Mouse (Mus musculus) gastrocnemius, postnatal 10 days (tissue): ENCODE data around the gene Nrarp. TPM values are rescaled to one million over a fixed set of nuclear protein-coding genes. Genes with fewer than 3 reads are reported as not detected.

Source experiments
- DNase-seq: peaks from one replicate; pipeline ENCODE4 v3.0.0; 2021; ENCODE audit warnings: mixed read lengths
- long read RNA-seq, 2 experiments: library from polyadenylated mRNA; stranded (forward); transcript quantifications; one replicate each; pipeline ENCODE4 v2.0.0; 2021
- total RNA-seq, 2 experiments: library from RNA; stranded (reverse); gene quantifications; 2 replicates each; pipeline ENCODE4 v1.2.3; 2021

Nrarp gene
- 10 to 100 TPM; 14.9 to 17.4 TPM for total RNA-seq
- long read RNA-seq, experiment 1, transcript Nrarp-201 (1 exons, 2,582 nt): major isoform, 74 of 74 reads
- long read RNA-seq, experiment 1, partial matches to known transcripts: 0 of 74 reads
- long read RNA-seq, experiment 1, other reads (novel, unspliced or antisense): 0 of 74 reads
- long read RNA-seq, experiment 2, transcript Nrarp-201 (1 exons, 2,582 nt): major isoform, 42 of 42 reads
- long read RNA-seq, experiment 2, partial matches to known transcripts: 0 of 42 reads
- long read RNA-seq, experiment 2, other reads (novel, unspliced or antisense): 0 of 42 reads

- DNase-seq: peak; percentile 91
Observed at GRCm38 (mm10) chr2:25180478-25180903, at the start of gene Nrarp. Gene Nrarp, plus strand, starts transcription at chr2:25180758.

DNA sequence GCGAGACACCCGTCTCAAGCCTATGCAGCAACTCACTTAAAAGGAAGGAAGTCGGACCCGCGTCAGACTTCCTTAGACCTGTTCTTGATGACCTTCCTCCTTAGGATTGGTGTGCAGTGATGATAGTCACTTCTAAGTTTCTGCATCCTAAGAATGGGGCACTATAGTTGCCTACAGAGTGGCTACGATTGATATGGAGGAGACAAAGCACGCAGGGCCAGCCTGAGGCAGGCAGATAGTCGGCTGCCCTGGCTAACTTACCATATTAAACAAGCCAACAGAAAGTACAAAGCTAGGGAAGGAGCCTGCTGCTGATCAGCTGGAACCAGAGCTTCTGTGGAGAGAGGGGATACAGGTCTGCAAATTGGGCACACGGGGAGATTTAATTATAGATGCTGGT lies 49.0 kb upstream of the Nrarp start:
- DNase-seq: no peak

- no peak for DNase-seq
Observed at GRCm38 (mm10) chr2:25137832-25138231, 42.7 kb upstream of the Nrarp start.

- no peak for DNase-seq
Observed at GRCm38 (mm10) chr2:25141185-25141584, 39.4 kb upstream of the Nrarp start.

DNA sequence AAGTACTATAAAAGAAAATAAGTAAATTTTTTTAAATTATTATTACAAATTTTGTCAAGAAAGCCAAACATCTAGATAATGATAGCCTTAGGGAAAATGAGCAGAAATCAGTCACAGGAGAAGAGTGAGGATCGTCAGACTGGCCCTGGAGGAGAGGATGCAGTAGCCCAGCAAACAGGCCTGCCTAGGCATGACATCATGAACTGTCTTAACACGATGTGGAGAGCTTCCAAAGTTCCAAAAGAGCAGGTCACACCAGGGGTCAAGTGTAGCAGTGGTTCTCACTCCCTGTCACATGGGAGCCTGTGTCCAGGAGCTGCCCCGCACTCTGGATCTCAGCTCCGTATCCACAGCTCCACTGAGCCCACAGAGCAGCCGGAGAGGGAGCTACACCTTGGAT lies 38.6 kb upstream of the Nrarp start:
- no peak for DNase-seq

DNA sequence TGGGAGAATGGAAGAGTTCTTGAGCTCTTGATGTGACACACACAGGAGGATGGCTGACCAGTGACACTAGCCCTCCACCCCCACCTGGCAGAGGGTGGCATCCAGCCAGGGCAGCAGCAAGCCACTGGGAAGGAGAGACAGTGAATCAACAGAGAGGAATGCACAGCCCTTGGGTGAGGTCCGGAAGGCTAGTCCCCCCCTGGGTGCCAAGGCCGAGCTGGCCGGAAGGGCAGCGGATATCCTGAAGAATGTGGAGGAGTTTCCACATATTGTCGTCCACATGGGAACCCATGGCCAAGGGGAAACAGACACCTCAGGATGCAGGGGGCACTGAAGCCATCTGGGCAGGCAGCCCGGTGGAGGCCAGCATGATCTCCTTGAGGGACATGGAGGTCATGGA lies 35.2 kb upstream of the Nrarp start:
- peak; percentile 41 for DNase-seq

- DNase-seq: no peak
Observed at GRCm38 (mm10) chr2:25147398-25147797, 33.2 kb upstream of the Nrarp start.

- no peak for DNase-seq
Observed at GRCm38 (mm10) chr2:25147892-25148291, 32.7 kb upstream of the Nrarp start.

DNA sequence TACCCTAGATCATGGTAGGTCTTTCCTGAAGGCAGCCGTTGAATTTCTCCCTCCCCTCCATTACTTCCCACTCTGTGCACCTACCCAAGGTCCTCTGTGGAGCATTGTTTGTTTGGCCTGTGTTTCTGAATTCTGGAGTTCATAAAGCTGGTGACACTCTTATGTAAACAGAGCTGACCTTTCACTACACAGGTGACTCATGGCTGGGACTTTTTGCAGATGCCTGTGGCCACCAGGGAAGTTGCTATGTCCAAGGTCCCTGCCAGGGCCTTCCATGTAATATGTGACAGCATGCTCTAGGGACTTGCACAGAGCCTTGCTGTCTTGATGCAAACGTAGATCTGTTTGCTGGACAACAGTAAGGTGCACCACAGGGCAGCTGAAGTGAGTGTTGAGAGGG lies 30.9 kb upstream of the Nrarp start:
- DNase-seq: no peak

DNA sequence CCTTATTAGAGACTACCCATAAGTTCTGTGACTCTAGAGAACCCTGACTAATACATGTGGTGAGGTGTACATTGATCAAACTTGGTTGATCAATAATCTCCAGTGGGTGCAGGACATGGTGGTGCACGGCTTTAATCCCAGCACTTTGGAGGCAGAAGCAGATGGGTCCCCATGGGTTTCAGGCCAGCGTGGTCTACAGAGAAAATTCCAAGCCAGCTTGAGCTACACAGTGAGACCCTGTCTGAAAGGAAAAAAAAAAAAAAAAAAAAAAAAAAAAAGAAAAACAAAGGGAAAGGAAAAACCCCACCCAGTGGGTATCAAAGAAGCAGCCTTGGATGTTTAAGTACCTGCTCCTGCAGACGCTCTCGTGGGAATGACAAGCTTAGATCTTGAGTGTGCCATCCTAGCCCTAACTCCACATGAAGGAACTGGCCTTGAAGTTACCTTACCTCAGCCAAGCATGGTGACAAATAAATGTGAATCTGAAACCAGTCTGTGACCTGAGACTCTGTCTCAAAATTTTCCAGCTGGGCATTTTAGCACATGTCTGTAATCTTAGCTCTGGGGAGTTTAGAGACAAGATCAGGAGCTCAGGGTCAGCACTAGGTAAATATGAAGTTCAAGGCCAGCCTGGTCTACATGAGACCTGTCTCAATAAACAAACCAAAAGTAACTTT lies 29.1 kb upstream of the Nrarp start:
- DNase-seq: no peak

DNA sequence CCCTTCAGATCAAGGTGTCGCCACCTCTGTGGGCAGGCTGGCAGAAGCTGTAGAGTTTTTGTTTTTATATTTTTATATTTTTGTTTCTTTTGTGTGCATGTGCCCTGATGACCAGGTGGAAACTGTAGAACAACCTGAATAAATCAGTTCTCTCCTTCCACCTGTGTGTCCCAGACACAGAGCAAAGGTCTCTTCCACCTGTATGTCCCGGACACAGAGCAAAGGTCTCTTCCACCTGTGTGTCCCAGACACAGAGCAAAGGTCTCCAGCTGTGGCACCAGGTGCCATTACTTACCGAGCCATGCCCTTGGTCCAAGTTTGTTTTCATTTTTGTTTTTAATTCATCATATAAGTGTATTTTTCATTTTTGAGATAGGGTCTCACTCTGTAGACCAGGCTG lies 24.4 kb upstream of the Nrarp start:
- no peak for DNase-seq

DNA sequence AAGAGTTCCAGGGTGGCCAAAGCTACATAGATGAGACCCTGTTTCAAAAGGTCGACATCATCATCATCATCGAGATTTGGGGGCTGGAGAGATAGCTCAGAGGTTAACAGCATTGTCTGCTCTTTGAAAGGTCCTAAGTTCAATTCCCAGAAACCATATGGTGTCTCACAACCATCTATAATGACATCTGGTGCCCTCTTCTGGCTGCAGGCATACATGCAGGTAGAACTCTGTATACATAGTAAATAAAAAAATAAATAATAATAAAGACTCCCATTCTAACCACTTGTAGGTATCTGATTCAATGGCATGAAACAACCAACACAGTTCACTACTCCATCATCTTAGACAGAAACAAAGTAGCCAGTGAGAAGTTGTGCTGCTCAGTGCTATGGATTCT lies 23.6 kb upstream of the Nrarp start:
- no peak for DNase-seq

GRCm38 (mm10) chr2:25157655-25158054 lies 22.9 kb upstream of the Nrarp start:
- DNase-seq: no peak

GRCm38 (mm10) chr2:25167481-25167880 lies 13.1 kb upstream of the Nrarp start:
- DNase-seq: no peak

- peak; percentile 65 for DNase-seq
Observed at GRCm38 (mm10) chr2:25167919-25168664, 12.5 kb upstream of the Nrarp start.

GRCm38 (mm10) chr2:25168665-25168978 lies 11.9 kb upstream of the Nrarp start:
- DNase-seq: no peak

DNA sequence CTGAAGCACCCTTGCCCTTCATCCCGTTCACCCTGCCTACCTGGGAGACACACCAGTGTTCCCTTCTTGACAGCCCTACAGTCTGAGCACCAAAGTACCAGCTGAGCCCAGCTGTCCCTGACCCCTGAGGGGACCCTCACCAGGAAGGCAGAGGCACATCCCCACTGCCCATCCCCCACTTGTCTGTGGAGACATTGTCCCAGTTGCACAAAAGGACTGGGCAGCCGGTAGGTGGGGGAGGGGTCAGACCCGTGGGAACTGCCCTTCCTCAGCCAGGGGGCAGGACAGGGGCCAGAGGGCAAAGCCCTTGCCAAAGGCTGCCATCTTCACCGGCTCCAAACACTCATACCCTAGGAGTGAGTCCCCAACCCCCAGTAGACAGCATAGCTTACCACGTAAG lies 10.8 kb upstream of the Nrarp start:
- DNase-seq: no peak

GRCm38 (mm10) chr2:25170326-25171100 lies 10.0 kb upstream of the Nrarp start:
- DNase-seq: no peak

DNA sequence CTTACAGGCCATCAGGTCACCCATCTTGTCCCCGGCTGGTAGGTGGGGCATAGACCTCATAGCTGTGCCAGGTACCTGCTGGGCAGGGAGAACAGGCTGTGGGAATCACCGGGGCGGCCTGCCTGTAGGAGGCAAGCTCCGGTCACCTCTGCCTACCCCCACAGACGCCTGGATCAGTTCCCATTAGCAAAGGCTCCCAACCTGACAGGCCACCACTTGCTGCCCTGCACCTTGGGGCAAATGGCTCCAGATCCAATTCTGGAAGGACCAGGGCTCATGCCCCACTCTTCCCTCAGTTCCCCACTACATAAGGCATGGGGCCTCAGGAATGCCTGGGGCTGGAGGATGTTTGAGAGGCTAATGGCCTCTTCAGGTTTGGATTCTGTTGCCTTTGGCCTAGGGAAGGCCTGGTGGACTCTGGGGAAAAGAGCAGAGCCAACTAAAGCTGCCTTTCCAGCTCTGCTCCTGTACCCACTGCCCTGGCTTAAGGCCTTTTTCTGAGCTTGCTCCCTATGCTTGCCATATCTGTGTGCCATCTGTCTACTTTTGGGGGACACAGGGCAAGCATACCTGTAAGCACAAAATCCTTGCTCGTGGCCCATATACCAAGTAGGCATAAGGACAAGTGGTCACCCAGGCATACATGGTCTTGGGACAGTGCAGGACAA lies 9.3 kb upstream of the Nrarp start:
- no peak for DNase-seq

- no peak for DNase-seq
Observed at GRCm38 (mm10) chr2:25171769-25172153, 8.8 kb upstream of the Nrarp start.

- DNase-seq: no peak
Observed at GRCm38 (mm10) chr2:25172629-25173028, 7.9 kb upstream of the Nrarp start.

DNA sequence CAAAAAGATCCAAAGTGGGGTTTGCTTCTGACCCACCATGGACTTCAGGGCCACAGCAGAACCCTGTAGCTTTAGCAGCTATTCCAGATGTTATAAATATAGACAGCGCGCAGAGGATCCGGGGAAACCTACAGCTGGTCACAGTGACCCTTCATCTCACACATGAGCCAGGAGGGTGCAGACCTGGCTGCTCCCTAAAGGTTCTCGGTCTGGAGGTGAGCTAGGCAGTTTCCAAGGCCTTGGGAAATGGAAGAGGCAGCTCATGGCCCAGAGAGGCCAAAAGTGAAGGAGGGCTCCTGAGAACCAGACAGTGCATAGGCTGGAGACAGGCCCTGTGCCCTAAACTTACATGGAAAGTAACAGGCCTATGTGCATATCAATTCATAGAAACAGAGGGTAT lies 6.7 kb upstream of the Nrarp start:
- no peak for DNase-seq
